Mouse (Mus musculus): Measurements from ENCODE around the gene Wdr45b.
"Not testable (repeated sequence)": the region's sequence is repeated elsewhere in the genome, so short reads cannot be mapped to it uniquely, and the experiment has no call there.

Wdr45b gene

DNA sequence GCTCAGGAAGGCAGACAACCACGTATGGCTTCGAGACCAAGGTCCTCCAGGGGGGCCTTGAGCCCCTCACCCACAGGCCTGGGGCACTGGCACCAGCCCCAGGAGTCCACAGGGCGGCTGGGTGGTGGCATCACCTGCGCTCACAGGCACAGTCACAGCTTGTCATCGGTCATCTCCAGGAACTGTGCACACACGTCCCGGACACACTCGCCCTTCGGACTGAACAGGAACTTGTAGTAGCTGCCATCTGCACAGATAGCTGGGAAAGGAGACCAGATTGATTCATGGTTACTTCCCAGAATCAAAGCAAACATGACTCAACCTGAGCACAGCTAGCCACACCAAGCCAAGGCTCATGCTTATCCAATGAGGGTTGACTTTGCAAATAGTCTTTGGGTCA, 26.0 kb downstream of the Wdr45b start:
- no peak for DNase-seq (ENCODE audit: low spot score in 2 of 2)

DNA sequence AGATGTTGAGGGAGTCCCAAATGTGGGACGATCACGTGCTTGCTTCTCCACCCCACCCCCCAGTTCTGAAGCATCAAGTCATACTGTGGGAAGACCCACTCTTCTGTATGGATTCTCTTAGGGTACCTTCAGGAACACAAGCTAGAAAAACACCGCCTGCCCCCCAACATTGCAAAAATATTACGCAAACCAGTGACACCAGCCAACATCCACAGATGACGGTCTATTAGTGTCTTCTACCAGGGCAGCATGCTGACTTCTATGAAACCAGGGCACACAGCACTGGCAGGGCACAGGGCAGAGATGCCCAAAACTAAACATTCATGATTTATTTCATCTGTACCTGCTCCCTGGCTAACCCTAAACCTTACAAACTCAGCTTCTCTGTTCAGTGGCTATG, 27.6 kb downstream of the Wdr45b start:
- no peak for DNase-seq (ENCODE audit: low spot score in 2 of 2)

DNA sequence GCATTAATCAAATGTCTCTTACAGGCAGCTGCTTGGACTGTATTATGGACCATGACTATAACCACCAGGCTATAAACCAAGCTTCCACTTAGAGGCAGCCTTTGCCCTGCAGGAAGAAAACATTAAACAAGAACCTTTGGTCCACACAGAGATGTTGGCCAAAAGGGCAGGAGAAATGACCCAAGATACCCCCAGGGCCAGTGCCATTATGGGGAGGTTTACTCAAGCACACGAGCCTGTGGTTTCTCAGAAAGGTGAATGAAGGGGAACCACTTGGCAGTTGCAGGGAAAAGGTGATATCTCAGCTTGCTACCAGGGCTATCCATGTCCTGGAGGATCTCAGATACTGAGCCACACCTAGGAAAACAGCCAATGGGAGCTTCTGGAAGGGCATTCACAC, 28.2 kb downstream of the Wdr45b start:
- DNase-seq (ENCODE audit: low spot score in 2 of 2): no peak

DNA sequence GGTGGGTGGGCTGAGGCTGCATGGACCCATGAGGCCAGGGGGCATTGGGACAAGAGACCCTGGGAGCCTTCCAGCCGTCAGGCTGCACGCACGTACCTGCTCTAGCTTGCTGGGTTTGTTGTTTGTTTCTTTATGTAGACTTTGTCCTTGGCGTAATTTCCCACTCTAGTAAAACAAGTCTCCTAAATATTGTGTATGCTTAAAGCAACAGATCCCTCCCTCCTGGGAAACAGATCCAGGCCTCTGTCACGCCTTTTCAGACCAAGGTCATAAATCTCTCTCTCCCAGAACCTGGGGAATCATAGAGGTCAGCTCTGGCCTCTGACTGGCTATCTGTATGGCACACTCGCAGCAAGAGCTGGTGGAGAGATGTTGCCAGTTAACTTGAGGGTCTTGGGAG, 46.5 kb downstream of the Wdr45b start:
- DNase-seq (ENCODE audit: low spot score in 2 of 2): not testable (repeated sequence)

DNA sequence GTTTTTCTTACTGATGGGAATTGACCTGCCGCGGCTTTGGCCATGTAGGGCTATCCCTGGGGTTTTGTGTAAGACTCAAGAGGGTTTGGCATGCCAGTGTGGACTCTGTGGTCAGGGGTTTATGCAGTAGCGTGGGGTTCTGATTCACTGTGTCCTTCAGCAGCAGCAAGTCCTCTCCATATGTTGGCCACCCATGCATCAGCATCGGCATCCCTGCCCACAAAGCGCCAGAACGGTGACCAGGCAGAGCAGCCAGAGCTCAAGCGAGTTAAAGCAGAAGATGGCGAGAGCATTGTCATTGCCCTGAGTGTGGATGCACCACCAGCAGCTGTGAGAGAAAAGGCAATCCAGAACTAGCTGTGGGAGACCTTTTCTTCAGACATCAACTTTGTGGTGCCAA, 47.6 kb downstream of the Wdr45b start:
- no peak for DNase-seq (ENCODE audit: low spot score in 2 of 2)

DNA sequence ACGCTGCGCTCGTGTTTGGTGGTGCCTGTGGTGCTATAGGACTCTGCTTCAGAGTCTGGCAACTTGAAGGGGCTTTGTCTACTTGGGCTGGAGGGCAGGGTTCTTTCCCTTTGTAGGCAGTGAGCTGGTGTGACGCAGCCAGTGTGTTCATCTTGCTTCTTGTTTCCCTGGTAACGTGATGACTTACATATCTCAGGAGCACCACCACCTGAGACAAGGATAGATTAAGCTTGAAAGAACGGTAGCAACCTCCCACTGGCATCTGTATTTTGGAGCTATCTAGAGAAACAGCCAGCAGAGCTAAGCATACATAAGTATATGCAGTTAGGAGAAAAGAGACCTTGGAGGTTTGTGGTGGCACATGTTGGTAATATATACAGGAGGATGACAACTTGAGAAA, 48.9 kb downstream of the Wdr45b start:
- no peak for DNase-seq (ENCODE audit: low spot score in 2 of 2)

DNA sequence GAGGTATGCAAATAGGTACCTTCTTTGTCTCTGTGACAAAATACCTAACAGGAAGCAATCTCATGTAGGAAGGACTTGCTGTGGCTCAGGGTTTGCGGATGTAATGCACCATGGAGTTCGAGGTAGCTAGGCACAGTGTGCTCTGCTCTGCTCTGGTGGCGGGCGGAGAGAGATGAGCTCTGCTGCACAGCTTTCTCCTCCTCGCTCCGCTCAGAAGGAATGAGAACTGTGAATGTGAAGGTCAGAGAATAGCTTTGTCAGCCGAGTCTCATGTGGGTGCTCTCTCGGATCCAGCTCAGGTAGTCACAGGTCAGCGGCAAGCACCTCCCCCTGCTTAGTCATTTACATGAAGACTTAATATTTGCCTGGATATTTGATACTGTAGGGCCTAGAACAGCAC, 54.0 kb downstream of the Wdr45b start:
- DNase-seq (ENCODE audit: low spot score in 2 of 2): no peak

DNA sequence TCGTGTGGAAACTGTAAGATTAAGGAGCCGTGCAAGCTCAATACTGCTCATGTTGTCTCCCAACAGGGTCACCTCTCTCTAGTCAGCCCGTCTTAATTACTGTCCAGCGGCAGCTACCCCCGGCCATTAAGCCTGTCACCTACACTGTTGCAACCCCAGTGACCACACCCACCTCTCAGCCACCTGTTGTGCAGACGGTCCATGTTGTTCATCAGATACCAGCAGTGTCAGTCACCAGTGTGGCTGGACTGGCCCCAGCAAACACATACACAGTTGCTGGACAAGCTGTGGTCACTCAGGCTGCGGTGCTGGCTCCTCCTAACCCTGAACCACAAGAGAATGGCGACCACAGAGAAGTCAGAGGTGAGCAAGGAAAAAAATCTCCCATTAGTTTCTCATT, 55.8 kb downstream of the Wdr45b start:
- DNase-seq (ENCODE audit: low spot score in 2 of 2): no peak

DNA sequence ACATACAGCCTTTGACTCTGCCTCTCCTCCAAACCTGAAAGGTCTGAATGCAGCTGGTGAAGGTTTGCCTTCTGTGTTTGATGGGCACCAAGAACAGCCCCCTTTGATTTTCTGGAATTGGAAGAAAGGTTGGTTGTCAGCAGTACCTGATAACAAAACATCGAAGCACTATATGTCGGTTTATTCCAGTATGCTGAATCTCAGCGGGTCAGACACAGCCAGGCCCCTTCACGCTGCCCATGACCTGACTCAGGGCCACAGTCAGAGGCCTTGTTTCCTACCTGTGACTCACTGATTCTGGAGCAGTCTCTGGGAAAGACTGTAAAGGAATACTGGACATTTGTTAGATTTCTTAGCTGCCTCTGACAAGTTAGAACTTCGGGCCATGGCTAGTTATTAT, 59.5 kb downstream of the Wdr45b start:
- DNase-seq (ENCODE audit: low spot score in 2 of 2): no peak

DNA sequence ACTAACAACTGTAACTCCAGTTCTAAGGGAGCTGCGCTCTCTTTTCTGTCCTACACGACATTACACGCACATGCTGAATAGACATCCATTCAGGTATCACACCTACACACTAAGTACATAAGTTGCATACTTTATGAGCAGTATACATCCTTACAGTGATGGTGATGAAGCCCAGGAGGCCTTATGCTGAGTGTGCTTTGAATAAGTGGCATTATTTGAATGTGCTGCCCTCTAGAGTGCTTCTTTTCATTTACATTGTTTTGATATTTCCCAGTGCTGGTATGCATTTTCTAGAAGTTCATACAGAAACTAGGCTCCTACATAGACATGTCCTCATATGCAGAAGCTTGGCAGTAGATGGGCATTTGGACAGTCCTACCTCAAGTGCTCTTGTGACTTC, 64.4 kb downstream of the Wdr45b start:
- no peak for DNase-seq (ENCODE audit: low spot score in 2 of 2)

DNA sequence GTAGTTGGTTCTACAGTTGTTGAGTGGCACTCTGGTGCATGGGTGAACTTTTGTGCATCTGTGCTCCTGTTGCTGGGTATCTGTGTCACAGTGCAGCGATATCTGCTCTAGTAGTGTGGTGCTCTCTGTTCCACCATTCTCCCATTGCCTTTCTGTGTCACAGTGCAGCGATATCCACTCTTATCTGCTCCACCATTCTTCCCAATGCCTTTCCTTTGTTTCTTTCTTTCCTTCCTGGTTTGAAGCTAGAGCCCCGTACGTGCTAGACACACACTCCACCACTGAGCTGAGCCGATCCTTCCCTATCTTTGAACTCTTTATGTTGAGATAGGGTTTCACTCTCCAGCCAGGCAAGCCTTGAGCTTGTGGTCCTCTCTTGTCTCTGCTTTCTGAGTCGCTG, 71.3 kb downstream of the Wdr45b start:
- no peak for DNase-seq (ENCODE audit: low spot score in 2 of 2)

DNA sequence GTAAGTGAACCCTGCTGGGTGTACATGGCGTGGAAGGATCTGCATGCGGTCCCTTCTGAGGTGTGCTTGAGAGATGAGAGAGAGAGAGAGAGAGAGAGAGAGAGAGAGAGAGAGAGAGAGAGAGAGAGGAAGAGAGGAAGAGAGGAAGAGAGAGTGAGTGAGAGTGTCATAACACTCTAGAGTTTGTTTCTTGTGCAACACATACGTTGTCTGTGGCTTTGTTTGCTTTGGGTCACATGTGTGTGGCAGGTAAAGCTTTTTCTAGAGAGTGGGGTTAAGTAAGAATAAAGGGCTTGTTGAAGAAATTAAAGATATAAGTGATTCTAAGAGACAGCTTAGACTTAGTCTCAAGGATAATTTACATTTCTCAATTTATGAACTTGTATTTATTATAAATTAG, 76.2 kb downstream of the Wdr45b start:
- no peak for DNase-seq (ENCODE audit: low spot score in 2 of 2)

DNA sequence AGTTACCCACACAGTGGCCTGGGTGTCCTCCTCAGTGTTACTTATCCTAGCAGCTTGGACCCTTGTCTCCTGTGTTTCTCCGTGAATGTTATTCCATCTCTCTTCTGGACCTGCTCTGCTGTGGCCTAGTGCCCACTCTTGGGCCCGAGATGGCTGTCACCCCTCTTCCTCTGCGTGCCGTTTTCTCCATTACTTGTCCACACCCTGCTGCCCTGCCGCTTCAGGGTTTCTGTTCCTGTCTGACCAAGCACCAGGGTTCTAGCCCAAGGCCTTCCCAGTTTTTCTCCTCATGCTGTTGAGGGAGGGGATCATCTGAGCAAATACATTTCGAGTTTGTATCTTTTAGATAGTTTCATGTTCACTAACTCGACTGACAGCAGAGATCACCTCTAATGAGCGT, 76.7 kb downstream of the Wdr45b start:
- no peak for DNase-seq (ENCODE audit: low spot score in 2 of 2)
